Mouse (Mus musculus): ENCODE results near the gene Akap10. TPM values are rescaled to one million over a fixed set of nuclear protein-coding genes. Genes with fewer than 3 reads are reported as not detected.

Akap10 gene
- polyA plus RNA-seq, 1 experiment = 46.4 TPM

DNA sequence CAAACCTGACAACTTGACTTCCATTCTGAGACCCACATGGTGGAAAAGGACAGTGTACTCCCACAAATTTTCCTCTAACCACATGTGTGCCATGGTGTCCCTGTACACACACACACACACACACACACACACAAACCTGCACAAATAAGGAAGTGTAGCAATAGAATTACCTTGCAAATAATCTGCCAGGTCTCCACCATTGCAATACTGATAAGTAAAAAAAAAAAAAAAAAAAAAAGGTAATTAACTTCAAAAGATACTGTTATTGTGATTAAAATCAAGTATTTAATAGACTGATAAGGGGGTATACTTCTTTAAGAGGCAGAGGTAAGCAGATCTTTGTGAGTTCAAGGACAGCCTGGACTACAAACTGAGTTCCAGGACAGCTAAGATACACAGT is 90.1 kb downstream of the Akap10 start:
- TF ChIP-seq CTCF (IDR thresholded peaks at IDR 0.05; ENCODE audit: low read depth, low read length) (no peak), POLR2A (IDR thresholded peaks at IDR 0.05; ENCODE audit: borderline replicate concordance, low read depth, low read length) (no peak)
- peak overlapping the region; percentile 97 for H3K27ac ChIP-seq (ENCODE audit: insufficient read depth, low read depth, low read length)
- H3K4me1 ChIP-seq (ENCODE audit: control insufficient read depth, insufficient read depth, low read length) = peaks cover 32% of the 10 kb centered on the region
- H3K4me3 ChIP-seq (ENCODE audit: insufficient read depth, low read length) = no peak overlapping the region

- peak overlapping the region; percentile 97 for H3K27ac ChIP-seq (ENCODE audit: insufficient read depth, low read depth, low read length)
- peak overlapping the region; percentile 26; the same call in 1 of the 2 replicates for H3K4me3 ChIP-seq (ENCODE audit: insufficient read depth, low read length)
- TF ChIP-seq CTCF (IDR thresholded peaks at IDR 0.05; ENCODE audit: low read depth, low read length) = no peak
- TF ChIP-seq POLR2A (IDR thresholded peaks at IDR 0.05; ENCODE audit: borderline replicate concordance, low read depth, low read length) = no peak
- peaks cover 30% of the 10 kb centered on the region for H3K4me1 ChIP-seq (ENCODE audit: control insufficient read depth, insufficient read depth, low read length)
These were observed 90.9 kb downstream of the Akap10 start for GRCm38 (mm10) chr11:61839182-61839581.

Other genes with a start within 250 kb of the Akap10 start
- gene Fam83g, start 246.2 kb downstream of the Akap10 start, polyA plus RNA-seq (2012; ENCODE audit: insufficient read depth, insufficient read length, missing spikeins) = not detected in 2 replicates
- not detected in 2 replicates for gene Slc5a10, start 209.4 kb downstream of the Akap10 start, polyA plus RNA-seq (2012; ENCODE audit: insufficient read depth, insufficient read length, missing spikeins)
- 34.5 and 36.2 TPM in 2 replicates for gene Prpsap2, start 168.2 kb downstream of the Akap10 start, polyA plus RNA-seq (2012; ENCODE audit: insufficient read depth, insufficient read length, missing spikeins)
- 41.3 and 47.7 TPM in 2 replicates for gene Ulk2, start 75.2 kb downstream of the Akap10 start, polyA plus RNA-seq (2012; ENCODE audit: insufficient read depth, insufficient read length, missing spikeins)
- 53.8 and 65.0 TPM in 2 replicates for gene Specc1, start 26.5 kb upstream of the Akap10 start, polyA plus RNA-seq (2012; ENCODE audit: insufficient read depth, insufficient read length, missing spikeins)

Measured in bone marrow macrophage, adult 2 months (primary cell).